Mouse (Mus musculus) left cerebral cortex, adult 8-10 months (tissue): ENCODE data around the gene Mycbp2. TPM values are rescaled to one million over a fixed set of nuclear protein-coding genes. Genes with fewer than 3 reads are reported as not detected.

Source experiments
- DNase-seq, 2 experiments: peaks; one replicate each; pipeline ENCODE4 v3.0.0; 2022; ENCODE audit warnings: low spot score in 2 of 2
- total RNA-seq, 4 experiments: library from RNA; stranded (reverse); gene quantifications; 2 replicates each; pipeline ENCODE4 v1.2.4; 2022

The Mycbp2 gene
- total RNA-seq, 4 experiments from 2014 or later, result 148 to 173 (median 158) TPM

GRCm38 (mm10) chr14:103102731-103103335 lies 243.8 kb downstream of the Mycbp2 start:
- DNase-seq, result no peak

- no peak for DNase-seq
These were observed 244.4 kb downstream of the Mycbp2 start for GRCm38 (mm10) chr14:103102246-103102645.

GRCm38 (mm10) chr14:103101171-103101570 lies 245.4 kb downstream of the Mycbp2 start:
- DNase-seq, result no peak

DNA sequence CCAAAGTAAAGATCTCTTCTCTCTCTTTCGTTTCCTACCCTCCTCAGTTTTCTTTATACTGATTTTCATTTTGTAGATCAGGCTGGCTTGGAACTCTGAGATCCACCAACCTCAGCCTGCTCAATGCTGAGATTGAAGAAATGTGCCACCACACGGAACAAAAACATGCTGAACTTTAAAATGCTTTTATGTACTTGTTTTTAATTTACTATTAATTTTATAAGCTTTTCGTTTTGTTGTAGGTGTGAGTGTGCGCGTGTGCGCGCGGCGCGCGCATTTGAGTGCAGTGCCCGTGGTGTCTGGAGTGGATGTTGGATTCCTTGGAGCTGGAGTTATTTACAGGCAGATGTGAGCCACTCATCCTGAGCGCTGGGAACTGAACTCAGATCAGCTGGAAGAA lies 246.3 kb downstream of the Mycbp2 start:
- DNase-seq, result no peak

GRCm38 (mm10) chr14:103099238-103099933 lies 247.2 kb downstream of the Mycbp2 start, which contains the start of gene Fbxl3:
Fbxl3 (minus strand) TSS chr14:103099566.
- DNase-seq, result peak; percentile 65 to 88

GRCm38 (mm10) chr14:103098587-103099235 lies 247.9 kb downstream of the Mycbp2 start:
- peak; percentile 60 to 81 for DNase-seq

DNA sequence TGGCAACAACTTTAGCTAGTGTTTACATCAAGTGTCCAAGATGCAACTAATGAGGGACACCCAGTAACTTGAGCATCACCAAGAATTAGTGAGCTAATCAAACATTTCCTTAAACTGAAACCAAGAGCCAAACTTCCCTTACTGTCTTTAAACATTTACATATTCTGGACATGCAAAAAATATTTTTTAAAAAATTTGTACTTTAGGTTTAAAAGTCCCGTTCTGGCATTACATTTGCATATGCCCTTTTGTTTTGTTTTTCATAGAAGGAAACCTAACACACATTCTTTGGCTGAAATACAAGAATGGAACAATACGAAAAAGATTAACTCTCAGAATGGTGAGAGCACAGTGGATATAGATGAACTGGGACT lies 248.4 kb downstream of the Mycbp2 start:
- DNase-seq, result no peak

- no peak for DNase-seq
These were observed 250.0 kb downstream of the Mycbp2 start for GRCm38 (mm10) chr14:103096621-103097020.

- DNase-seq, result no peak
These were observed 250.8 kb downstream of the Mycbp2 start for GRCm38 (mm10) chr14:103095826-103096225.

DNA sequence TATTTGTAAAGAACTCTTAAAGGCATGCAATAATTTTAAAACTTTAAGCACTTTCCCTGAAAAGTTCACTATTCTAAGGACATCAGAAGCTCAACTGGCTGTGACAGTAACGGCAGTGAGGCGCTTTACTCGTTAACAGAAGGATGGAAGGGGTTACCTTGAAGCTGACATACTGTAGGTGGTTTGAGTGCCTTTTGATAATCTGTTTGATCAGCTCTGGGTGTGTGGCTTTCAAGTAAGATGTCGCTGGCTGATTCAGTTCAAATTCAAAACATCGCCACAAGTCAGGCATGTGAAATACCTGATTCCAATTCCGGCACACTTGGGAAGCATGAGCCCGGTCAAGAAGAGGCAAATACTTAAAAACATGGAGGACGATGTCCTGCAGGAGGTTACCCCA lies 251.6 kb downstream of the Mycbp2 start:
- no peak for DNase-seq

GRCm38 (mm10) chr14:103093670-103094069 lies 252.9 kb downstream of the Mycbp2 start:
- no peak for DNase-seq

GRCm38 (mm10) chr14:103093236-103093635 lies 253.4 kb downstream of the Mycbp2 start:
- DNase-seq, result no peak

GRCm38 (mm10) chr14:103088624-103089023 lies 258.0 kb downstream of the Mycbp2 start:
- DNase-seq, result no peak

GRCm38 (mm10) chr14:103087846-103088245 lies 258.8 kb downstream of the Mycbp2 start:
- no peak for DNase-seq

DNA sequence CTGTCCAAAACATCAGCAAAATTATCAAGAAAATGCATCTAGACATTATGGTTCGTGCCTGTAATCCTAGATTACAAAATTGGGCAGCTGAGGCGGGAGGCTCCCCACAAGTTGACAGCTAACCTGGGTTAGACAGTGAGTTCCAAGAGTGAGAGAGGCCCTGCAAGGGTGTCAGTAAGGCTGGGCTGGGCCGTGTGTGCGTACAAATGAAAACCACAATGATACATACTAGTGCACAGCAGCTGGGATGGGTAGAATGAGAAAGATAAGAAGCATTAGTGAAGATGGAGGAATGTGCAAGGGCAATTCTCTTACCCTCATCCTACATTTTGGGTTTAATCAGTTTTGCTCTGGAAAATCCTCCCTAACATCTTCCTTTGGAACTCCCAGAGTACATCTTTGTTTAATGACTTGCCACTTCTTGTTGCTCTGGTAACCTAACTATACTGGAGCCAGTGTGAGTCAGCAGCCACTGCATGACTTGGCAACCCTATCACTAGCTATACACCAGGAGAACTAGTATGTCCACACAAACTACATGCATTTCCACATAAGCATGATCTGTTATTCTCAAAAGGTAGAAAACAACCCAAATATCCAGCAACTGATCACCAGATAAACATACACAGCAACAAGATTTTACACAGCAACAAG lies 259.8 kb downstream of the Mycbp2 start:
- no peak for DNase-seq

DNA sequence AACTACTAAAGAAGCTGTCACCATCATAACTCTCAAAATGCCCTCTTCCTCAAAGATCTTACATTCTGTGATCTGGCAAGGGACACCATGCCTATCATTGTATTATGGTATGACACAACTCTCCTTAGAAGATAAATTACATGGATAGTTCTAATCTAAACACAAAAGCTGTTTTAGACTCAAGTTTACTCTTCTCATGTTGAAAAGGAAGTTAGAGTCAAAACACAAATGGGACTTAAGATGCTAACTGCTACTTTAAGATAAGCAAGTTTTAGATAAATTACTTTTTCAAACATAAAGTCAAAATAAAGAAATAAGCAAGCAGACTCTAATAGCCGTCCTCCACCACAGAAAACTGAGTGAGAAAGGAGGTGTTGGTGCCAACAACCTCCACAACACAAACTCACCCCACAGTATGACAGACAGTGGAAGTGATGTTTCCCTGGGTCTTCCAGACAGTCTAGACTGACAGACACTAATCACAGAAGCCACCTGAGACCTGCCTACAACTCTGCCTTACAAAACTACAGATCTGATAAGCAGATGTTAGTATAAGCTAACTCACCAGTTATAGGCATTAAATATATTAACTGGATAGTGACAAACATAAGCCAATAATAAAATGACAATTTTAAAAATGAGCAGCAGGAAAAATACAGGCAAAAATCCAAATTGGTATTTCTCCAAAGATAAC lies 260.6 kb downstream of the Mycbp2 start:
- no peak for DNase-seq

GRCm38 (mm10) chr14:103079209-103079977 lies 267.2 kb downstream of the Mycbp2 start:
- DNase-seq, result peak in 1 of 2 experiments; percentile 58

DNA sequence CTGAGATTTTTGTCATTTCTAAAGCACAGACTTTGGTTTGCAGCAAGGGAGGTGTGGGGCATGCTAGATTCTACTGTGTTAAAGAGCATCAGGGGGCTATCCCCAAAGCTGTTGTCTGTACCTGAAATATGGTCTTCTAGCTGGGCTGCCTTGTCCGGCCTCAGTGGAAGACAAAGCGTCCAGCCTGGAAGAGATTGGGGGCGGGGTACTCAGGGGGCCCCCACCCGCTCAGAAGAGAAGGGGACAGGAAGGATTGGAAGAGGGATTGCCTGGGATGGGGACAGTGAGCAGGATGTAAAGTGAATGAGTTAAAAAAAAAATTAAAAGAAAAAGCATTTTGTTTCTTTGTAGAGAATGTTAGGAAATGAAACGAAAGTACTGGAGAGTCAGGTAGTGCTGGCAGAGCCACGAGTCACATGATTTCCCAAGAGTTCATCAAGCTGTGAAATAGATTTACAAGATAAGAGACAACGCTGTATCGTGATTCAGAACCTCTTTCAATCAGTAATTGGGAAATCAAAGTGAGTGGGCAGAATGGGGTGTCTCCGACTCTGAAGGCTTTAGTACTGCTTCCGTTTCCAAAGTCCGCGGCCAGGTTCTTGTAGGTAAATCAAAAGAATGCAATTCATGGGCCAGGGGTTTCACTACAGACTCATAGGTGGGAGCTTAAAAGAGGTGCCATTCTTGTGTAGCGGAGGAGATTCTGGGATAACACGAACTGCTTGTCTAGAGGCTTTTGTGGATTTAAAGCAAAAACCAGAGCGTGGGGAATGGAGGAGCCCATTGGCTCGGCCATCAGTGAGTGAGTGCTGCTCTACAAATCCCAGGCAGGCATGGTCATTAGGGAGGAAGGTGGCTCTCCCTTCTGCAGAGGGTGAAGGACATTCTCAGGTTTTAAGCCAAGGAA lies 268.4 kb downstream of the Mycbp2 start:
- no peak for DNase-seq

DNA sequence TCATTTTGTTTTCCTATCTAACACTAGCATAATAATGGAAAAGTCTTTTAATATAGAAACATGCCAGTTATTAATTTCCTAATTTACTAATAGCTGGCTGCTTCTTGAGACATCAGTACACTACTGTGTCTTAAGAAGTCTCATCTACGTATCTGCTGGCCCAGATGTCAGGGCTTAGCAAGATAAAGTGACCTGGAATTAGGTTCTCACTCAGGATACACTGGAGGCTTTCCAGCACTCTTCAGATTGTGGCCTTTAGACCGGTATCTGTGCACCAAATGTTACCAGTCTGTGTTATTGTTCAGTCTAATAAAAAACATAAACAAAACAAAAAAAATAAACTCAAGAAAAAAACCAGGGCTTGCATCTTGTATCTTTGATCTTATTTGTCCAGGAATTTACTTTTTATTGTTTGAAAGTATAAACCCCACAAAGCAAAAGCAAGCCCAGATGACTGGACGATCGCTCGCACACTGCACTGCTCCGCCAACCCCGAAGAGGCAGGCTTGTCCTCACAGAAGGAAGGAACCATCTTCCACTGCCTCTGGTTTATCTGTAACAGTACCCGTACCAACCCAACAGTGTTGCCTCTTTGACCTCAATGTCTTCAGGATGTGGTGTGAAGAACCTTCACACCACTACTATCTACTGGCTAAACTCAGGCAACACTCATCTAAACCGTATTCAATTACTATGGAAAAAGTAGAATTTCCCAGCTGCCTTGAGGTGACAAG lies 269.2 kb downstream of the Mycbp2 start:
- DNase-seq, result no peak
